Mouse (Mus musculus): ENCODE data around the gene Riox2.

GRCm38 (mm10) chr16:59531243-59531642, 59.7 kb downstream of the Riox2 start:
- TF ChIP-seq CTCF (IDR thresholded peaks at IDR 0.05; ENCODE audit: low read depth) (no peak), EP300 (IDR thresholded peaks at IDR 0.05; ENCODE audit: low read depth) (no peak)
